26 mouse cellular contexts compared by ENCODE assay signal in the genomic region with DNA sequence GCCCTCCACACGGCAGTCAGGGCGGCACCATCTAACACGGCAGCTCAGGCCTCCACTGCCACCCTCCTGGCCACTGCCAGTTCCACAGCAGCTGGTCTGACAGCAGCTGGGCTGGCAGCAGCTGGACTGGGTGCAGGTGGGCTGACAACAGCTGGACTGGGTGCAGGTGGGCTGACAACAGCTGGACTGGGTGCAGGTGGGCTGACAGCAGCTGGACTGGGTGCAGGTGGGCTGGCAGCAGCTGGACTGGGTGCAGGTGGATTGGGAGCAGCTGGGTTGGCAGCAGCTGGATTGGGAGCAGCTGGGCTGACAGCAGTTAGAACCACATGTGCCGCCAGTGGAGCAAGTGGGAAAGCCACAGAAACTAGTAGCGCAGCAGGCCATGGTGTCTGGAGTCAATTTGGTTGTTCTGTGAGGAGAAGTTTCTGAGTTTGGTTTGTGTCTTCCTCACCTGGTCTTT. TPM values are rescaled to one million over a fixed set of nuclear protein-coding genes. Genes with fewer than 3 reads are reported as not detected.
A peak's percentile ranks its signal among the peaks of the same experiment; 100 is the strongest.
DNase-seq lines count a peak whose midpoint lies in the region; ATAC-seq and TF ChIP-seq lines count a peak whose summit lies in the region.
"Had no signal": no experiment of that assay in that cellular context is flagged by ENCODE, and none has a peak within 500 bp of the region (broad histone marks: within the 10 kb centered on the region; RNA-seq: fewer than 3 reads in every experiment).

A gene (minus strand): TSS at position 410 of the 460 bp plus-strand sequence.

- dilution Hi-C loops in CH12.LX (cut with MboI; ENCODE audit: extremely low pct_ligation_motif_present, extremely low pct_unique_long_range_greater_than_20kb, low sequenced_read_pairs), result no loop called here

- no peaks in the 10 kb centered on the region for H3K27me3 ChIP-seq in heart, embryonic 11.5 days (ENCODE audit: control insufficient read depth, insufficient read depth, low read length)
- H3K27me3 ChIP-seq in limb, embryonic 11.5 days (ENCODE audit: control insufficient read depth, insufficient read depth, low read length), result no peaks in the 10 kb centered on the region
- H3K27me3 ChIP-seq in limb, embryonic 10.5 days (ENCODE audit: low read depth, poor library complexity, severe bottlenecking), result no peaks in the 10 kb centered on the region
- peaks cover 72% of the 10 kb centered on the region for H3K27me3 ChIP-seq in CH12.LX (replicated peaks)
- no peaks in the 10 kb centered on the region for H3K27me3 ChIP-seq in hindbrain, embryonic 11.5 days (ENCODE audit: control insufficient read depth, insufficient read depth, low read length)
- H3K27me3 ChIP-seq: embryonic facial prominence, embryonic 12.5 days; forebrain, embryonic 13.5 days; forebrain, embryonic 15.5 days had no signal

- 73% methylated on average over 5 of the region's 5 CpGs for WGBS in heart, embryonic 11.5 days (ENCODE audit: insufficient replicate concordance)
- 65% methylated on average over 5 of the region's 5 CpGs for WGBS in limb, embryonic 11.5 days
- WGBS in limb, embryonic 10.5 days, result 75% methylated on average over 5 of the region's 5 CpGs
- 73% methylated on average over 4 of the region's 5 CpGs for whole genome bisulfite sequencing in hindbrain, embryonic 11.5 days

- no peak within 1 kb of the TSS for H3K4me2 ChIP-seq in heart, embryonic 11.5 days
- no peak within 1 kb of the TSS for H3K4me2 ChIP-seq in limb, embryonic 11.5 days (ENCODE audit: low read depth, severe bottlenecking)
- no peak within 1 kb of the TSS for H3K4me2 ChIP-seq in CH12.LX (ENCODE audit: insufficient read depth, low read depth, poor library complexity, severe bottlenecking)
- H3K4me2 ChIP-seq in hindbrain, embryonic 11.5 days (replicated peaks; ENCODE audit: low read depth, low read length), result no peak within 1 kb of the TSS
- H3K4me2 ChIP-seq: embryonic facial prominence, embryonic 12.5 days; forebrain, embryonic 13.5 days; forebrain, embryonic 15.5 days had no signal

- no peaks in the 10 kb centered on the region for H3K79me2 ChIP-seq in CH12.LX (replicated peaks; ENCODE audit: control insufficient read depth, extremely low read depth, insufficient read depth, poor library complexity, severe bottlenecking)

- no peaks in the 10 kb centered on the region for H3K36me3 ChIP-seq in heart, embryonic 11.5 days (ENCODE audit: control insufficient read depth, insufficient read depth, low read length)
- H3K36me3 ChIP-seq in limb, embryonic 11.5 days (ENCODE audit: control insufficient read depth, insufficient read depth, low read length), result no peaks in the 10 kb centered on the region
- no peaks in the 10 kb centered on the region for H3K36me3 ChIP-seq in limb, embryonic 10.5 days
- no peaks in the 10 kb centered on the region for H3K36me3 ChIP-seq in CH12.LX (replicated peaks in 1 of 2; ENCODE audit: control insufficient read depth in 1 of 2, insufficient read depth in 1 of 2, low read length in 1 of 2)
- H3K36me3 ChIP-seq in hindbrain, embryonic 11.5 days (ENCODE audit: control insufficient read depth, insufficient read depth, low read length), result no peaks in the 10 kb centered on the region
- H3K36me3 ChIP-seq: embryonic facial prominence, embryonic 10.5 days; embryonic facial prominence, embryonic 12.5 days; forebrain, embryonic 15.5 days had no signal

- TF ChIP-seq CTCF in CH12.LX (conservative IDR thresholded peaks at IDR 0.05 in 1 of 2, IDR thresholded peaks at IDR 0.05 in 1 of 2; ENCODE audit: low read depth in 2 of 2, low read length in 2 of 2), result no peak

- TF ChIP-seq EP300 in CH12.LX (IDR thresholded peaks at IDR 0.05; ENCODE audit: low read length), result no peak

- H3K4me1 ChIP-seq in heart, embryonic 11.5 days (ENCODE audit: control insufficient read depth, insufficient read depth, low read length), result no peaks in the 10 kb centered on the region
- H3K4me1 ChIP-seq in limb, embryonic 11.5 days (ENCODE audit: control insufficient read depth, insufficient read depth, low read length), result no peaks in the 10 kb centered on the region
- no peaks in the 10 kb centered on the region for H3K4me1 ChIP-seq in limb, embryonic 10.5 days
- H3K4me1 ChIP-seq in CH12.LX (ENCODE audit: control insufficient read depth in 1 of 2, insufficient read depth in 2 of 2), result no peaks in the 10 kb centered on the region
- no peaks in the 10 kb centered on the region for H3K4me1 ChIP-seq in hindbrain, embryonic 11.5 days (replicated peaks; ENCODE audit: control insufficient read depth, insufficient read depth, low read length)
- H3K4me1 ChIP-seq: embryonic facial prominence, embryonic 10.5 days; embryonic facial prominence, embryonic 12.5 days; forebrain, embryonic 13.5 days; forebrain, embryonic 15.5 days had no signal

- no peak for TF ChIP-seq POLR2A in CH12.LX (IDR thresholded peaks at IDR 0.05; ENCODE audit: low read depth, low read length)

- no peaks in the 10 kb centered on the region for H3K9me3 ChIP-seq in heart, embryonic 11.5 days (replicated peaks; ENCODE audit: control insufficient read depth, low read length)
- no peaks in the 10 kb centered on the region for H3K9me3 ChIP-seq in limb, embryonic 11.5 days (ENCODE audit: control insufficient read depth, low read length)
- H3K9me3 ChIP-seq in limb, embryonic 10.5 days (replicated peaks), result no peaks in the 10 kb centered on the region
- peaks cover 4% of the 10 kb centered on the region for H3K9me3 ChIP-seq in CH12.LX (replicated peaks; ENCODE audit: low read length)
- H3K9me3 ChIP-seq in hindbrain, embryonic 11.5 days (ENCODE audit: control insufficient read depth, low read length), result no peaks in the 10 kb centered on the region
- H3K9me3 ChIP-seq: embryonic facial prominence, embryonic 10.5 days; embryonic facial prominence, embryonic 12.5 days; forebrain, embryonic 13.5 days; forebrain, embryonic 15.5 days had no signal

- no peak for TF ChIP-seq RAD21 in CH12.LX (IDR thresholded peaks at IDR 0.05; ENCODE audit: low read depth, low read length)

- no peak for ATAC-seq in heart, embryonic 11.5 days (replicated peaks; ENCODE audit: insufficient number of reproducible peaks, low FRiP score, low TSS enrichment)
- no peak for ATAC-seq in limb, embryonic 11.5 days (ENCODE audit: insufficient number of reproducible peaks, low FRiP score, low TSS enrichment, low read depth)
- no peak for ATAC-seq in hindbrain, embryonic 11.5 days (ENCODE audit: low FRiP score)
- ATAC-seq: CD4-positive, CD25-positive, alpha-beta regulatory T cell, adult 4 months; forebrain, embryonic 13.5 days; forebrain, embryonic 15.5 days; forebrain, postnatal 0 days had no signal

- no peak within 1 kb of the TSS for H3K27ac ChIP-seq in heart, embryonic 11.5 days (ENCODE audit: low read depth, low read length)
- H3K27ac ChIP-seq in limb, embryonic 11.5 days (replicated peaks; ENCODE audit: low read depth, low read length), result no peak within 1 kb of the TSS
- no peak within 1 kb of the TSS for H3K27ac ChIP-seq in limb, embryonic 10.5 days
- no peak within 1 kb of the TSS for H3K27ac ChIP-seq in CH12.LX (ENCODE audit: insufficient read depth, low read depth)
- H3K27ac ChIP-seq in hindbrain, embryonic 11.5 days (ENCODE audit: low read depth, low read length), result no peak within 1 kb of the TSS
- H3K27ac ChIP-seq: embryonic facial prominence, embryonic 10.5 days; embryonic facial prominence, embryonic 12.5 days; forebrain, embryonic 13.5 days; forebrain, embryonic 15.5 days had no signal

- in situ Hi-C loops in CH12.LX (cut with MboI; ENCODE audit: low pct_ligation_motif_present, low pct_unique_long_range_greater_than_20kb, low sequenced_read_pairs), result no loop called here

- DNase-seq in heart, adult 11 months, result peak; percentile 71
- DNase-seq in limb, embryonic 11.5 days (ENCODE audit: low spot score), result peak; percentile 20
- DNase-seq in limb, embryonic 10.5 days (ENCODE audit: low spot score), result no peak
- no peak for DNase-seq in CH12.LX (ENCODE audit: extremely low read depth)
- DNase-seq in hindbrain, embryonic 11.5 days (ENCODE audit: low spot score), result no peak
- DNase-seq in heart, adult 9 months (ENCODE audit: low spot score in 2 of 2), result no peak
- DNase-seq: adrenal gland, adult 2 months; adrenal gland, postnatal 14 days; adrenal gland, postnatal 36 days; cerebellum, adult 11-12 months; cerebellum, adult 2 months; cerebellum, adult 9-10 months; cerebellum, postnatal 10 days; cerebellum, postnatal 25 days; forebrain, postnatal 0 days had no signal

- no peak within 1 kb of the TSS for H3K9ac ChIP-seq in heart, embryonic 11.5 days (ENCODE audit: low read depth, low read length)
- H3K9ac ChIP-seq in limb, embryonic 11.5 days (ENCODE audit: low read length), result no peak within 1 kb of the TSS
- H3K9ac ChIP-seq in CH12.LX (ENCODE audit: insufficient read depth, low read depth), result no peak within 1 kb of the TSS
- no peak within 1 kb of the TSS for H3K9ac ChIP-seq in hindbrain, embryonic 11.5 days (ENCODE audit: low read depth, low read length)
- H3K9ac ChIP-seq: embryonic facial prominence, embryonic 12.5 days; forebrain, embryonic 13.5 days; forebrain, embryonic 15.5 days; forebrain, postnatal 0 days had no signal

- H3K4me3 ChIP-seq in heart, embryonic 11.5 days (ENCODE audit: low read depth, low read length), result no peak within 1 kb of the TSS
- H3K4me3 ChIP-seq in limb, embryonic 11.5 days (ENCODE audit: low read depth, low read length), result no peak within 1 kb of the TSS
- no peak within 1 kb of the TSS for H3K4me3 ChIP-seq in limb, embryonic 10.5 days
- H3K4me3 ChIP-seq in CH12.LX (replicated peaks in 1 of 3; ENCODE audit: low read depth in 2 of 3, low read length in 2 of 3, poor library complexity in 1 of 3), result no peak within 1 kb of the TSS
- H3K4me3 ChIP-seq in hindbrain, embryonic 11.5 days (ENCODE audit: low read depth, low read length), result no peak within 1 kb of the TSS
- H3K4me3 ChIP-seq: embryonic facial prominence, embryonic 10.5 days; embryonic facial prominence, embryonic 12.5 days; forebrain, embryonic 13.5 days; forebrain, embryonic 15.5 days had no signal

TF ChIP-seq in CH12.LX, 34 proteins besides CTCF, POLR2A, EP300 and RAD21:
- TF ChIP-seq TBP (conservative IDR thresholded peaks at IDR 0.05; ENCODE audit: low read depth, low read length) (no peak), TCF12 (IDR thresholded peaks at IDR 0.05; ENCODE audit: low read depth, low read length) (peak; percentile 47; the same call in 1 of the 2 replicates)

RNA-seq across cellular contexts. Expression of the gene that starts here (rescaled TPM):
- not detected in 2 replicates for polyA plus RNA-seq in heart, embryonic 11.5 days (2014; fragmentation: Nextera tagmentation; extraction: Ambion mirVana)
- polyA plus RNA-seq in limb, embryonic 11.5 days (2014; fragmentation: Nextera tagmentation; extraction: Ambion mirVana), result not detected in 2 replicates
- not detected in 2 replicates for polyA plus RNA-seq in limb, embryonic 10.5 days (2016; fragmentation: Nextera tagmentation; extraction: Ambion mirVana)
- total RNA-seq in CH12.LX (2012; rRNA removed) (not detected in 2 replicates), CH12.LX (2014; rRNA removed) (not detected in 2 replicates)
- polyA plus RNA-seq in CH12.LX (2012; ENCODE audit: insufficient read length, low read depth), result not detected in 2 replicates
- polyA plus RNA-seq in hindbrain, embryonic 11.5 days (2014; fragmentation: Nextera tagmentation; extraction: Ambion mirVana), result not detected in 2 replicates
- total RNA-seq: adrenal gland, adult 2 months; adrenal gland, postnatal 14 days; adrenal gland, postnatal 36 days; ES-E14; forebrain, postnatal 0 days; MEL had no signal
- polyA plus RNA-seq: adrenal gland, adult 2 months; CD4-positive, CD25-positive, alpha-beta regulatory T cell, adult 4 months; cerebellum, adult 2 months; cortical plate, adult 2 months; embryonic facial prominence, embryonic 10.5 days; embryonic facial prominence, embryonic 12.5 days; embryonic facial prominence, embryonic 14.5 days; forebrain, embryonic 11.5 days; forebrain, embryonic 13.5 days; forebrain, embryonic 15.5 days; forebrain, postnatal 0 days had no signal

Comparison
In these comparisons a context has a peak if more than half of its experiments do, and no peak if none do; other contexts are left out.
1. Peak in DNase-seq in limb, embryonic 11.5 days; RNA of the gene not detected or under 1 TPM.